Mouse (Mus musculus) megakaryocyte progenitor cell, adult 5-6 weeks (primary cell): ENCODE results near the gene Anks3. TPM values are rescaled to one million over a fixed set of nuclear protein-coding genes. Genes with fewer than 3 reads are reported as not detected.

Experiments used
- ATAC-seq: replicated peaks from 2 replicates; pipeline ENCODE4 v1.8.0; 2016; ENCODE audit warnings: mild to moderate bottlenecking, moderate TSS enrichment, inconsistent platforms; ENCODE audit not compliant: poor library complexity
- total RNA-seq, 2 experiments: library from RNA; stranded (forward) in 1 of 2; stranded (reverse) in 1 of 2; fragments of 157-497, 149-512 nt in 1 of 2; fragments of 200-1000 nt in 1 of 2; gene quantifications; 2 replicates each; pipeline versions ENCODE4 v1.2.3 to v1.2.4; 2015 to 2017

Anks3 gene
- total RNA-seq (2015) (16.2 and 18.5 TPM in 2 replicates), total RNA-seq (2017) (18.2 and 24.9 TPM in 2 replicates)

- peak; percentile 91 for ATAC-seq
Observed at GRCm38 (mm10) chr16:4963797-4964709, at the start of gene Anks3. Gene Anks3, minus strand, starts transcription at chr16:4964205.

DNA sequence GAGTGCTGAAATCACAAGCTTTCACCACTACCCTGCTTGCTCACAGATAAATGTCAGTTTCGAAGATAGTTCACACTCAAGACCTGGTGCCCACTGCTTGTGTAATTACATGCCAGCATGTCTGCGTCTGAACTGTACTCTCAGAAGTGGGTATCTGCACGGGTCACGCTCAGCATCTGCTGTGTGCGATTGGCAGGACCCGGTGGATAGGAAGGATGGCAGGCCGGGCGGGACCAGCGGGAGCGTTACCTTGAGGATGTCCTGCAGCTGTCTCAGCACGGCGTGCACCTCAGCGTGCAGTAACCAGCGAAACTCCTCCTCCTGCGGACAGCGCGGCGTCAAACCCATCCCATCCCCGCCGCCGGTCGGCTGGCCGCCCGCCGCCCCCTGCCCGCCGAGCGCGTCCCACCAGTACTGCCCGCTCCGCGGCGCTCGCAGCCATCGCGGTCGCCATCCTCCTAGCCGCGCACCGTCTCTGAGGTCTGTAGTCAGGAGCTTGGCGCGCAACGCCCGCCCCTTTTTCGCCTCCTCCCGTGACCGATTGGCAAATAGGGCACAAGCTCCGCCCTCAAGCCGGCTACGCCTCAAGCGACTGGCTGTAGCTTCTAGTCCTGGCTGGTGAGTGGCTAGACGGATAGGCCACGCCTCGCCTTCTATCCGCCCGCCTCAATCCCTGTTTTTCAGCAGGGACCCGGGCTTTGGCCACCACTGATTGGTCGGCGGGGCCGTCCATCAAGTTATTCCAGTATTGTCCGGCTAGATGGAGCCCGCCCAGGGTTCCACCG lies 49.2 kb upstream of the Anks3 start, which contains the start of gene Rogdi:
TSS of gene Rogdi (minus strand) at position 500 of the 785 bp plus-strand sequence.
- peak; percentile 83 for ATAC-seq

DNA sequence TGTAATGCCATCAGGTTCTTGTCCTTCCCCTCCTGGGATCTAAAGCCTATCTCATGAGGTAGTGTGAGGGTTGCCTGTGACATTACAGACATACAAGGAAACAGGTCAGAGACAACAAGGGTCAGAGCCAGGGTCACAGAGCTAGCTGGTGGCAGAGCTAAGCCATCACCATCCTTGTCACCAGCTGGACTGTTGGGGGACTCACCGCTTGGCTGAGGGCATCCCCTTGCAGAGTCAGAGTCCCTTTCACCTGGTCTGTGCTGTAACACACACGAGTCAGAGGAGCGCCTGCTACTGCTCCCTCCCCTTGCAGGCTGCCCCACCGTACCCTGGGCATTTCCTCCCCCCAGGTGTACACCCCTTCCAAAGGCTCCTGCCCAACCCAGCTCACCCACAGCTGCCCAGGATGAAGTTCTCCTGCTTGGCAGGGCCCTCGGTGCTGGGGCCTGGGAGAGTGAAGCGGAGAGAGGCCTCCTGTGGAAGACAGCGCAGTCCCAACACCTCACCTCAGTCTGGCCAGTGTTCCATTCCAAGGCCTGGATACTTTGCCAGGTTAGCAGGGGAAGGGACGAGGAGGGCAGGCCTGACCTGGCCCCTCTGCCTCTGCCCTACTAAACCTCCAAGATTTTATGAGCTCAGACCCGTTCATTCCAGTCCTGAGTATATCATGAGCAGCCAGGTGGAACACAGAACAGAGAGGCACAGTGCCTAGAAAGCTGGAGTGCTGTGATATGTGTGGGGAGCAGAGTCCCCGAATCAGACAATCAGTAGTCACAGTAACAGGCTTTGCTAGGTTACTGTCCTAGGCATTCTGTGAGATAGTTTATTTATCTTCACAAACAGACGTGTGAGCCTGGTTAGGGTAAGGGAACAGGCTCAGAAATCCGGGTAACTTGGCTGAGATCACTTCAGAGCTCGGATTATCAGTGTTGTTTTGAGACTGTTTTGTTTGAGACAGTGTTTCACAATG lies 48.3 kb upstream of the Anks3 start:
- peak; percentile 67 for ATAC-seq

- ATAC-seq = peak; percentile 13
Observed at GRCm38 (mm10) chr16:5011285-5011684, 47.3 kb upstream of the Anks3 start.

GRCm38 (mm10) chr16:5010371-5010935 lies 46.4 kb upstream of the Anks3 start:
- ATAC-seq = no peak

DNA sequence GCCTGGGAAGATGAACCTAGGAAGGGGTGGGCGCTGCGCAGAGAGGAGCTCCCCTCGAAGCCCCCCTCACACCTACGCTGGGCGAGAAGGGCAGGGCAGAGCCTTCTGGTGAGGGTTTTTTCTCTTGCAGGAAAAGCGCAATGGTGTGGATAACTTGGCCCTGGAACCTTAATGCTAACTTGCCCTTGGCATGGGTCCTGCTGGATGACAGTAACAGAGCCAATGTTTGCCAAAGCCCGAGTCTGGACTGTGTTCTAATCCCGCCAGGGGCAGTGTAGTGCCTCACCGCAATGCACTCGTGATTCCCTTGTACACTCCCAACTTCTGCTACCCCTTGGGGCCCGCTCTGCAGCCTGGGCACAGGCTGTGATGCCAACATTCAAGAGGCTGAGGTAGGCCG lies 44.1 kb upstream of the Anks3 start:
- ATAC-seq = no peak

GRCm38 (mm10) chr16:5007492-5007891 lies 43.5 kb upstream of the Anks3 start:
- ATAC-seq = no peak

DNA sequence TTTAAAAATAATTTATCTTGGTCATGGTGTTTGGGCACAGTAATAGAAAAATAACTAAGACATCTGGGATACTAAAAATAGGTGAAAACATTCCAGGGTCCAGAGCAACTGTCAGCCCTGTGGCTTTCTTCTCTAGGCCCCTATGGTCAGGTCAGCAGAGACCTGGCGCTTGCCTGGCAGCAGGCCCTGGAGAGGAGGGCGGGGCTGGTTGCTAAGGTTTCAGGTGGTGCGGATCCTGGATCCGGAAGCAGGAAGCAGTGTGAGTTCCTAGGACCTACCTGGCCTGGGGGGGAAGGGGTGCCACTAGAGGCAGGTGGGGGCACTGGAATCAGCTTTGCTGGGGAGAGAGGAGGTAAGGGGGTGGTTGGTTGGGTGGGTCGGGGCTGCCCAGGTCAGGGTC lies 43.1 kb upstream of the Anks3 start, which contains the start of gene Smim22:
TSS of gene Smim22 (plus strand) at position 222 of the 400 bp plus-strand sequence.
- ATAC-seq = no peak

GRCm38 (mm10) chr16:5000611-5001010 lies 36.6 kb upstream of the Anks3 start:
- ATAC-seq = no peak

DNA sequence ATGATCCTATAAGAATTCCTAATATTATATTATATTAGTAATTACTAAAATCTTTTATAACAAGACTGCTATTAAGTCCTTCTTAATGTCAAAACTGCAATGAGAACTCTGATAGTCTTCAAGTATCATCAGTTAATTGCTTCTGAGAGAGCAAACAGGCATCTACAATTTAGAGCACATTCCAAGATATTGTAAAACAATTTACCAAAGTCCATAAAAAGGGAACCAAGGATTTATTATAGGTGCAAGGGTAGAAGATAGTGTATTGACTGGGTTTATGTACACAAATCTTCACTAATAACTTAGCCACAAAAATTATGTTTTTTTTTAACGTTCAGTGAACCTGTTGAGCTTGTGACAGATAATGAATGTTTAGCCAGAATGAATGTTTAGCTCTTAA lies 35.0 kb upstream of the Anks3 start:
- no peak for ATAC-seq

DNA sequence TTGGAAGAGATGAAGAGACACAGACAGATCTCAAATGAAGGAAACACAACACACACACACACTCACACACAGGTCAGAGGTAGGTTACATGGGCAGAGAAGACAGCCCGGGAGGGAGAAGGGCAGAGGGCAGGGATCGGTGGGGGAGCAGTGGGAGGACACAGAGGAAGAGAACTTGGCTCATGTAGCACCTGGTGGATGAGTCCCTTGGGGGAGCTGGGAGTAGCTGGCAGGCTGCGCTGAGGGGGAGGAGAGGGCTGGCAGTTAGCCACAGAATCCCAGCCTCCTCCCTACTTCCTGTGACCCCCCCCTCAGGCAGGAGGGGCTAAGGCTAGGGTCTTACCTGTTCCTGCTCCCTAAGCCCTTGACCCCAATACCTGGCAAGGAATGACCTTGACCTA lies 33.5 kb upstream of the Anks3 start, which contains the start of gene Sept12:
TSS of gene Sept12 (minus strand) at position 300 of the 400 bp plus-strand sequence.
- ATAC-seq = no peak

GRCm38 (mm10) chr16:4993276-4993675 lies 29.3 kb upstream of the Anks3 start:
- ATAC-seq = no peak

DNA sequence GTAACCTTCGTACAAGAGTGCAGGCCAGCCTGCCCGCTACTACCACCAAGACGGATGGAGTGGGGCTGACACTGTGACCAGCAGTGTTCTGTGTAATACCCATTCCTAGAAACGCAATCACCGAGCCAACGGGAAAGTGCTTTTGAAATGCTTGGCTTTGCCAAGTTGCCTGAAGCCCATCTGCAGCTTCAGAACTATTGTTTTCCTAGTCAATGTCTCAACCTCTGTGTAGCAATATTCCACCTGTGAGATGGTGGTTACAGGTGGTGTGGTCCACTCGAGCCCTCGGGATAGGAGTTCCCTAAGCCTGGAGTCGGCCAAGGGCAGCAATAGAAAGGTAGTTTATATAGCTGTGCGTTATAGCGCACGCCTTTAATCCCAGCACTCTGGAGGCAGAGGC lies 20.7 kb upstream of the Anks3 start:
- no peak for ATAC-seq

DNA sequence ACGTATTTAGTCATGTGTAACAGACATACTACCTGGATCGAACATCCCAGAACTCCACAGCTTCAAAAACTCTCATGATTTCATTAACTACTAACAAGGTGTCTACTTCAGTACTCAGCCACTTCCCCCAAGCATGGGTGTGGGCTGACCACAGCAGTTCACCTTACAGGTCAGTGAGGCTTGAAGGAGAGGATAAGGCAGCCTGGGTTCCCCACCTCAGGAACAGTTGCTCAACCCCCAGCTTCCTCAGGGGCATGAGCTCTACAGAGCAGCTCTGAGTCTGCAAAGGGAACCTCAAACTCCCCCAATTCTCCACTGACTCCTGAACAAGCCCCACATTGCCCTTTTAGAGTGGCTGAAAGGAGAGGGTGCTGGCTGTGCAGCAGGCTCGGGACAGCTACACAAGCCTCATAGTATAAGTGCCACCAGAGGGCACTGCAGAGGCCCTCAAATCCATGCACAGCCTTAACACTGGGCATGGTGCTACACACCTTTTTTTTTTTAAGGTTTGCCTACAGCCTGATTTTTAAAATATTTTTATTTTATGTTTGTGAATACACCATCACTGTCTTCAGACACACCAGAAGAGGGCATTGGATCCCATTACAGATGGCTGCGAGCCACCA lies 15.9 kb upstream of the Anks3 start:
- ATAC-seq = peak; percentile 82

DNA sequence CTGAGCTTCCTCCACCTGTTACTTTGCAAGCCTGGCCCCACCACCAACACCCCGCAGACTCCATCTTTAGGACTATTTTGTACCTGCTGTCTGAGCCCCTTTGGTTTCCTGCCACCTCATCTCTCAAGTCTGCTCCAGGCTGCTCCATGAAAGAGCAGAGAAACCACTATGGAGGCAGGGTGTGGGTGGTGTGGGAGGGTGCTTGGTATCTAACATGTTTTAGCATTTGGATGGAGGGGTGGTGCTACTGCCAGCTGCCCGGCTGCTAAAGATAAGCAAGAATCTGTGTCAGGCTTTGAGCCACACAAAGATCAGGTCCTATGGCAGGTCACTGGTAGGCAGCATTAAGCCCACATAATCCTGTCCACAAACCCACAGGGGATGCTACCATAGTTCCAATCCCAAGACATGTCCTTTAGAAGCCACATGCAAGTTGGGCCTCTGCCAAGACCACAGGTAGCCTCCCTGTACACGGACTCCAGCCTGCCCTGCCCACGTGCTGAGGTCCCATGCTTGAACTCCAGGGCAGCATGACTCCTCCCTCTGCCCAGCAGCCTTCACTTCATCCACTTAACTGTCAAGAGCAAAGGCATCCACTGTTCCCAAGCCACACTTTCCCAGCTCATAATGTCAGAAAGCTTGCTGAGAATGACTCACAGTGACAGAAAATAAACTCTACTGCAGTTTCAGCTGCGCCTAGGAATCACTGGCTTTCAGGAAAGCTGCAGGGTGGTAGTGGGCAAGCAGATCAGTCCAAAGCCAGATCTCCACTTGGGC lies 14.5 kb upstream of the Anks3 start:
- peak; percentile 73 for ATAC-seq

- no peak for ATAC-seq
Observed at GRCm38 (mm10) chr16:4976180-4976579, 12.2 kb upstream of the Anks3 start.

DNA sequence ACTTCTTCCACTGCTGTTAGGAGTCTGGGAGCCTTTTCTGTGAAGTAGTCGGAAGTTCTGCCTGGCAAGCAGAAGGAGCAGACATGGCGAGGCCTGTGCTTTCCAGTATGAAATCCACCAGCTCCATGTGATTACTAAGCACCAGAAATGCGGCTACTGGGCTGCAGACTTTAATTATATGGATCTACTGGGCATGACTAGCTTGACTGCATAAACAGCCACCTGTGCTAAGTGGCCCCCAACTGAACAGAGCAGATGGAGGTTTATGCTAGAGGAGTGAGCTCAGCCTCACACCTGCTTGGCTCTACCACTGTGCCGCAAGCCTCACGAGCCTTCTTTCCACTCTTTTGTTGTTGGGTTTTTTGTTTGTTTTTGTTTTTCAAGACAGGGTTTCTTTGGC lies 10.5 kb upstream of the Anks3 start:
- no peak for ATAC-seq

DNA sequence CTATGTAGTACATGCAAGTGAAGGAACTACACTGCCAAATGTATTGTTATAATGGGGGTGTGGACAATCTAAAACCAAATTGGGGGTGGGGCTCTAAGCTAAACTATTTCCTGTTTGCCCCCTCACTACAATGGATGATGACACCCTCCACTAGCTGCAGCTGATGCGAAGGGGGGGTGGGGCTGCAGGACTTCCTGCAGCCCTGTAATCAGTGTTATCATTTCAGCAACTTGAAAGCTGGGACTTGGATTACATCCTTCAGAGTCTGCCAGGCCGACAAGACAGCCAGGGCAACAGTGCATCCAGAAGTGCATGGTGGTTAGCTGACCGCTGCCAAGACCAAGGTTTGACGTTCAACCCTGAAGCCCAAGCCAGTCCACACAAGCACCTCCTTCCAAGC lies 7.6 kb upstream of the Anks3 start:
- no peak for ATAC-seq
